Mouse (Mus musculus) urinary bladder, postnatal 10 days (tissue): ENCODE results near the gene Larp6.

ENCODE experiments used
- DNase-seq: peaks from one replicate; pipeline ENCODE4 v3.0.0; 2022; ENCODE audit warnings: low spot score

Gene Larp6

GRCm38 (mm10) chr9:60712771-60713541 lies at the start of gene Larp6:
Gene Larp6, plus strand, starts transcription at chr9:60712989.
- DNase-seq, result no peak

GRCm38 (mm10) chr9:60664385-60664784 lies 48.4 kb upstream of the Larp6 start:
- DNase-seq, result no peak

GRCm38 (mm10) chr9:60664866-60665265 lies 47.9 kb upstream of the Larp6 start:
- no peak for DNase-seq

- DNase-seq, result no peak
These were observed 47.3 kb upstream of the Larp6 start for GRCm38 (mm10) chr9:60665535-60665934.

- DNase-seq, result no peak
These were observed 43.9 kb upstream of the Larp6 start for GRCm38 (mm10) chr9:60668886-60669285.

- no peak for DNase-seq
These were observed 40.2 kb upstream of the Larp6 start for GRCm38 (mm10) chr9:60672568-60672967.

- DNase-seq, result no peak
These were observed 38.0 kb upstream of the Larp6 start for GRCm38 (mm10) chr9:60674780-60675179.

- no peak for DNase-seq
These were observed 36.4 kb upstream of the Larp6 start for GRCm38 (mm10) chr9:60676429-60676828.

- no peak for DNase-seq
These were observed 33.9 kb upstream of the Larp6 start for GRCm38 (mm10) chr9:60678913-60679312.

GRCm38 (mm10) chr9:60681005-60681404 lies 31.8 kb upstream of the Larp6 start:
- no peak for DNase-seq

- no peak for DNase-seq
These were observed 30.0 kb upstream of the Larp6 start for GRCm38 (mm10) chr9:60682753-60683152.

- DNase-seq, result no peak
These were observed 25.4 kb upstream of the Larp6 start for GRCm38 (mm10) chr9:60687415-60687814.

GRCm38 (mm10) chr9:60687891-60688324 lies 24.9 kb upstream of the Larp6 start, which contains the start of gene Lrrc49:
Gene Lrrc49, minus strand, starts transcription at chr9:60688158.
- DNase-seq, result peak; percentile 57

- no peak for DNase-seq
These were observed 20.2 kb upstream of the Larp6 start for GRCm38 (mm10) chr9:60692624-60693023.

GRCm38 (mm10) chr9:60693986-60694385 lies 18.8 kb upstream of the Larp6 start:
- DNase-seq, result no peak

GRCm38 (mm10) chr9:60696271-60696985 lies 16.4 kb upstream of the Larp6 start:
- DNase-seq, result no peak

- no peak for DNase-seq
These were observed 13.1 kb upstream of the Larp6 start for GRCm38 (mm10) chr9:60699581-60700231.

- no peak for DNase-seq
These were observed 5.2 kb upstream of the Larp6 start for GRCm38 (mm10) chr9:60707594-60707993.

- DNase-seq, result no peak
These were observed 4.2 kb upstream of the Larp6 start for GRCm38 (mm10) chr9:60708606-60709005.

- DNase-seq, result no peak
These were observed 3.1 kb upstream of the Larp6 start for GRCm38 (mm10) chr9:60709721-60710120.

- DNase-seq, result no peak
These were observed 778 bp upstream of the Larp6 start for GRCm38 (mm10) chr9:60712011-60712410.

GRCm38 (mm10) chr9:60713616-60714015 lies 827 bp downstream of the Larp6 start:
- no peak for DNase-seq

- no peak for DNase-seq
These were observed 1.4 kb downstream of the Larp6 start for GRCm38 (mm10) chr9:60714191-60714590.
